Mouse (Mus musculus) embryonic facial prominence, embryonic 13.5 days (tissue): ENCODE results near the gene Fgfr2. TPM values are rescaled to one million over a fixed set of nuclear protein-coding genes. Genes with fewer than 3 reads are reported as not detected.

Experiments used
- ATAC-seq: fragments of 200-750 bp; cut with Nextera tagmentation; 2 replicates; pipeline ENCODE4 v1.8.0; 2017; ENCODE audit warnings: low read depth; ENCODE audit not compliant: insufficient number of reproducible peaks, insufficient read depth, low FRiP score, low TSS enrichment
- H3K27ac ChIP-seq: fragments of 300-500 bp; sonication (generic); 2 replicates; pipeline ENCODE4 v1.5.1; 2015; ENCODE audit warnings: moderate library complexity, mild to moderate bottlenecking, inconsistent platforms
- H3K27me3 ChIP-seq: fragments of 300-500 bp; sonication (generic); 2 replicates; pipeline ENCODE4 v1.6.1; 2015; ENCODE audit warnings: mild to moderate bottlenecking, inconsistent platforms
- H3K36me3 ChIP-seq: fragments of 300-500 bp; sonication (generic); 2 replicates; pipeline ENCODE4 v1.6.1; 2015; ENCODE audit warnings: mild to moderate bottlenecking, inconsistent platforms
- H3K4me1 ChIP-seq: fragments of 300-500 bp; sonication (generic); 2 replicates; pipeline ENCODE4 v1.6.1; 2015; ENCODE audit warnings: inconsistent platforms
- H3K4me2 ChIP-seq: fragments of 300-500 bp; sonication (generic); 2 replicates; pipeline ENCODE4 v1.6.1; 2015; ENCODE audit warnings: moderate library complexity, mild to moderate bottlenecking, inconsistent platforms
- H3K4me3 ChIP-seq: fragments of 300-500 bp; sonication (generic); 2 replicates; pipeline ENCODE4 v1.5.1; 2015; ENCODE audit warnings: mild to moderate bottlenecking, inconsistent platforms
- H3K9ac ChIP-seq: fragments of 300-500 bp; sonication (generic); 2 replicates; pipeline ENCODE4 v1.6.1; 2015; ENCODE audit warnings: mild to moderate bottlenecking, inconsistent platforms
- H3K9me3 ChIP-seq: fragments of 300-500 bp; sonication (generic); 2 replicates; pipeline ENCODE4 v1.6.1; 2016; ENCODE audit warnings: inconsistent platforms
- WGBS: fragments of 180-500 bp; shearing (Covaris S2); methylation state at CpG from one replicate; pipeline ENCODE4 v1.1.7; 2015; ENCODE audit warnings: mixed read lengths; 5-methylcytosine and 5-hydroxymethylcytosine counted together
- polyA plus RNA-seq: library from polyadenylated mRNA; unstranded; fragments of >200 nt; fragmentation: Nextera tagmentation; extraction: Ambion mirVana; gene quantifications from 2 replicates; pipeline ENCODE4 v1.2.1, GENCODE M21; 2015

Gene Fgfr2
- polyA plus RNA-seq, 1 experiment from 2014 or later = 174 TPM

- no peaks in the 10 kb centered on the region for H3K4me1 ChIP-seq
- H3K9ac ChIP-seq = no peak overlapping the region
- H3K4me3 ChIP-seq = no peak overlapping the region
- H3K27ac ChIP-seq = no peak overlapping the region
- no peaks in the 10 kb centered on the region for H3K27me3 ChIP-seq
- WGBS = 73% methylated on average over 7 of the region's 7 CpGs
- no peak for ATAC-seq
- no peaks in the 10 kb centered on the region for H3K9me3 ChIP-seq
- peaks cover 7% of the 10 kb centered on the region; the same call in 1 of the 2 replicates for H3K36me3 ChIP-seq
- no peak overlapping the region for H3K4me2 ChIP-seq
Measured at GRCm38 (mm10) chr7:132056565-132056964, 1066.6 kb downstream of the Fgfr2 start.

DNA sequence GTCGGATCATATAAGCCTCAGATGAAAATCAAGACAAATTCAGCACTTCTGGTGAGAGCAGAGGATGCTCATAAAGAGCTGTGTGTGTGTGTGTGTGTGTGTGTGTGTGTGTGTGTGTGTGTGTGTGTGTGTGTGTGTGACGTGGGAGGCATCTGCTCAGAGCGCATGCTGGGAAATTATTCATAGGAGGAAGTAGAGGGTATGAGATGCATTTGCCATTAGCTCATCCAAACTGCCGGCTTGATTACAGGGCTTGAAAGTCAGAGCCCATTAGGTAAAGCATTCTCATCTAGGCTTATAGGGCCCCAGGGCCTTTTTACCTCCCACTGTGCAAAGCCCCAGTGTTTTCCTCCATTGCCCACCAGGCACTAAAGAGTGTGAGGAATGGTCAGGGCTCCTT is 1076.5 kb downstream of the Fgfr2 start:
- Histone ChIP-seq H3K9ac (no peak overlapping the region), H3K4me3 (no peak overlapping the region), H3K4me2 (no peak overlapping the region), H3K36me3 (peaks cover 5% of the 10 kb centered on the region; the same call in 1 of the 2 replicates), H3K4me1 (no peaks in the 10 kb centered on the region), H3K27me3 (no peaks in the 10 kb centered on the region), H3K9me3 (no peaks in the 10 kb centered on the region), H3K27ac (no peak overlapping the region)
- no peak for ATAC-seq
- WGBS = 33% methylated on average over 4 of the region's 4 CpGs

DNA sequence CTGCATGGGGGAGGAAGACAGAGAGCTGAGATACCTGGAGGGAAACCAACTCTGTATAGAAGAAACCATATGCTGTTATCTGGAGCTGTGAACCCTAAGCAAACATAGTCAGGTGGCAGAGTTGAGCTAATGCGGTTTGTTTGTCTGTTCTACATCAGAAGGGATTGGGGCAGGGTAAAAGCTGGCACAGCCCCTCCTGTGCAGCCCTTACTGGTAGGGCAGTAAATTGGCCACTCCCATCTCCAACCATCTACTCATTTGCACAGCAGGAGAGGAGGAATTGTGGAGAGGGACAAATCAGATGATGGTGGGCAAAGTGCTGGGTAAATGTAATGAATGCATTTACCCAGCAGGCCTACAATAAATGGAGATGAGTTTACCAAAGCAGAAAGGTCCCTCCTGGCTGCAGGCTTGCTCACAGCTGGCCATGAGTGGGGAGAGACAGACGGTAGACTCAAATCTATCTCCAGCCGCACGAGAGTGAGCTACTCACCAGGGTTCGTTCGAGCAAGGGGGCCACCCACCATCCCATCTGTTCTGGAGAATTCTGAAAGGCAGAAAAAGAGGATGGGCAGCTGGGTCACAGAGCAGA is 1091.1 kb downstream of the Fgfr2 start:
- Histone ChIP-seq H3K9me3 (no peaks in the 10 kb centered on the region), H3K36me3 (no peaks in the 10 kb centered on the region), H3K27ac (no peak overlapping the region), H3K4me3 (no peak overlapping the region), H3K9ac (no peak overlapping the region), H3K27me3 (peaks cover 5% of the 10 kb centered on the region; the same call in 1 of the 2 replicates), H3K4me1 (peaks cover 28% of the 10 kb centered on the region; the same call in 1 of the 2 replicates), H3K4me2 (no peak overlapping the region)
- WGBS = 59% methylated on average over 6 of the region's 6 CpGs
- ATAC-seq = no peak

GRCm38 (mm10) chr7:132026671-132027070 is 1096.5 kb downstream of the Fgfr2 start:
- no peak overlapping the region for H3K9ac ChIP-seq
- no peak overlapping the region for H3K4me2 ChIP-seq
- H3K4me3 ChIP-seq = no peak overlapping the region
- 71% methylated on average over 6 of the region's 6 CpGs for WGBS
- no peak overlapping the region for H3K27ac ChIP-seq
- peaks cover 9% of the 10 kb centered on the region; the same call in 1 of the 2 replicates for H3K4me1 ChIP-seq
- H3K36me3 ChIP-seq = no peaks in the 10 kb centered on the region
- 0 out of 2 replicates have a peak, but pooled peaks cover 1% of the 10 kb centered on the region for H3K27me3 ChIP-seq
- H3K9me3 ChIP-seq = no peaks in the 10 kb centered on the region
- ATAC-seq = no peak

DNA sequence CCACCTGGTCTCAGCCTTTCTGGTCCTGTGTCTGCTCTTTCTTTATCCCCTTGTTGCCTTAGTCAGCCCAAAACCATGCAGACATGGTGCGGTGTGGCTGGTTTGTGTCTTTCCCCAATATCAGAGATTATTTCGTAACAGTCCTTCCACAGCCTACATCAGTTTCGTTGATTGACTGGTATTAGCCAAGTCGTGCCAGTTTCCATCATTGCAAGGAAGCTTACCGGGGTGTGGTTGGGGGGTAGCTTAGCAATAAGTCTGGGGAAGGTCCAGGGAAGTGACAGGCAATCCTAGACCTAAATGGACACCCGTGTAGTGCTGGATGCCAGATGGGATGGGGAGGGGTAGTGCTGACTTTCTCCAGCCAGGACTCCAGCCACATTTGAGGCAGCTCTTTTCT is 1097.6 kb downstream of the Fgfr2 start:
- no peak overlapping the region for H3K9ac ChIP-seq
- no peak overlapping the region for H3K27ac ChIP-seq
- no peak for ATAC-seq
- H3K9me3 ChIP-seq = no peaks in the 10 kb centered on the region
- no peak overlapping the region for H3K4me2 ChIP-seq
- H3K27me3 ChIP-seq = no peaks in the 10 kb centered on the region
- no peak overlapping the region for H3K4me3 ChIP-seq
- 0 out of 2 replicates have a peak, but pooled peaks cover 3% of the 10 kb centered on the region for H3K4me1 ChIP-seq
- 71% methylated on average over 6 of the region's 6 CpGs for WGBS
- no peaks in the 10 kb centered on the region for H3K36me3 ChIP-seq

DNA sequence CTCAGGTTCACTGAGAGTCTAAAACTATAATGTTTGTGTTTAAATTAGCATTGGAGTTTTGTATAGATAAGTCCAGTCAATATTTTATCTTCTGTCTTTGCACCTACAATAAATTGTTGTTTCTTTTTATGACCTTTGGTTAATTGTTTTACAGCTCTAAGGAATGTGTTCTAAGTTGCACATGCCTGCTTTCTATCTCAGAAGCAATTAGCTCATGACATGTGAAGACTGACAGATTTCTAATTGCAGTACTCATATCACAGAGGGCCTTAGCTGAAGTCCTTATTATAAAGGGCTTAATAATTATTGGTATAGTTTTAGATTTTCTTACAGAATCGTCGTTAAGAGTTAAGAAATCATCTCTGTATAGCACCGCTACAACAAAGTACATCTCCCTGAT is 1107.2 kb downstream of the Fgfr2 start:
- whole genome bisulfite sequencing = 71% methylated on average over 3 of the region's 3 CpGs

GRCm38 (mm10) chr7:132015193-132015592 is 1108.0 kb downstream of the Fgfr2 start:
- 5% methylated on average over 3 of the region's 3 CpGs for WGBS
- H3K4me1 ChIP-seq = peaks cover 9% of the 10 kb centered on the region; the same call in 1 of the 2 replicates
- H3K9ac ChIP-seq = no peak overlapping the region
- H3K4me3 ChIP-seq = no peak overlapping the region
- H3K27me3 ChIP-seq = no peaks in the 10 kb centered on the region
- no peak overlapping the region for H3K27ac ChIP-seq
- H3K36me3 ChIP-seq = no peaks in the 10 kb centered on the region
- H3K9me3 ChIP-seq = no peaks in the 10 kb centered on the region
- no peak for ATAC-seq
- H3K4me2 ChIP-seq = no peak overlapping the region

More for the DNA sequence above, 1107.2 kb downstream of the Fgfr2 start:
- Histone ChIP-seq H3K4me2 (no peak overlapping the region), H3K9ac (no peak overlapping the region), H3K27ac (no peak overlapping the region), H3K27me3 (no peaks in the 10 kb centered on the region), H3K9me3 (no peaks in the 10 kb centered on the region), H3K4me3 (no peak overlapping the region), H3K4me1 (peaks cover 9% of the 10 kb centered on the region; the same call in 1 of the 2 replicates), H3K36me3 (no peaks in the 10 kb centered on the region)
- ATAC-seq = no peak

DNA sequence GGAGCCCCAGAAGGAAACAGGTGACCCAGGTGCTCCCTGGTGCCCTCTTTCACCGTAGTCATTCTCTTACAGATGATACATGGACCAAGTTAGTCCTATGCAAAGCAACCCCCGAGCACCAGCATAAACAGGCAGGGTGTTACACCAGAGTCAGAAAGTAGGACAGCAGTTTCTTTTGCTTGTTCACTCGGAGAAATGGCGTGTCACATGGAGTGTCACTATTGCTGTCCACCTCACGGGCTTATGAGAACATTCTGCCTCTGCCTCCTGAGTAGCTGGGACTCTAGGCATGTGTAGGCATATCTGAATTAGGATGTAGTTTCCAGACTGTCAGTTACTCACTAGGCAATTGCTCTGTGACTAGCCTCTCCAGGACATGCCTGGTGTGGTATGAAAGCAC is 1109.2 kb downstream of the Fgfr2 start:
- Histone ChIP-seq H3K4me2 (no peak overlapping the region), H3K4me3 (no peak overlapping the region), H3K27ac (no peak overlapping the region), H3K9me3 (no peaks in the 10 kb centered on the region), H3K4me1 (peaks cover 16% of the 10 kb centered on the region), H3K36me3 (no peaks in the 10 kb centered on the region), H3K27me3 (no peaks in the 10 kb centered on the region), H3K9ac (no peak overlapping the region)
- ATAC-seq = no peak
- WGBS = 81% methylated on average over 5 of the region's 5 CpGs

DNA sequence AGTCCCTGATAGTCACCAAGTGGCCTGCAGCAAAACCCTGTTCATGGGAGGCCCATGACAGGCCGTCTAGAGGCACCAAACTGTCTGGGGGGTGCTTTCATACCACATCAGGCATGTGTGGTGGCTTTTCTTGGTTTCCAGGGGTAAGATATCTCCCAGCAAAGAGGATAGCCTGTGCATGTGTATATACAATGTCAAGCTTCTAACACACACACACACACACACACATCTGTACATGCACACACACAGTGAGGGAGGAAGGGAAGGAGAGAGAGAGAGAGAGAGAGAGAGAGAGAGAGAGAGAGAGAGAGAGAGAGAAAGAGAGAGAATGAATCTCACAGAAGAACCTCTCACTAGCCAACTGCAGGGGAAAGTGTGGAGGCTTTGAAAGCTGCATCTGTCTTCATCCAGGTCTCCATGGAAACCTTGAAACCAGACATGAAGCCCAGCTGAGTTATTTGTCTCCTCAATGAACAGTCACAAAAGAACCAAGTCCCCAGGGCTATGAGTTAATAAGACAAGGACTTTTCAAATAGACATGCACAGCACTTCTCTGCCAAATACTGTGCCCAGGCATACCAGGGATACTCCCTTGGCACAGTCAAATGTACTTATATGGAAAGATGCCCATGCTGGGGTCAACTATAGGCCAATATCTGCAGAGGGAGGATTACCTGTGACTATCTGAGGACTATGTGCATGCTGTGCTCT is 1110.0 kb downstream of the Fgfr2 start:
- WGBS = 10% methylated on average over 1 of the region's 1 CpGs
- ATAC-seq = no peak
- no peaks in the 10 kb centered on the region for H3K9me3 ChIP-seq

GRCm38 (mm10) chr7:132009002-132009401 is 1114.1 kb downstream of the Fgfr2 start:
- WGBS = 69% methylated on average over 7 of the region's 7 CpGs
- Histone ChIP-seq H3K27ac (no peak overlapping the region), H3K4me3 (no peak overlapping the region), H3K4me1 (peaks cover 7% of the 10 kb centered on the region), H3K9ac (no peak overlapping the region), H3K4me2 (no peak overlapping the region), H3K27me3 (no peaks in the 10 kb centered on the region), H3K36me3 (no peaks in the 10 kb centered on the region), H3K9me3 (no peaks in the 10 kb centered on the region)
- no peak for ATAC-seq

More for the DNA sequence above, 1110.0 kb downstream of the Fgfr2 start:
- no peaks in the 10 kb centered on the region for H3K27me3 ChIP-seq
- no peak overlapping the region for H3K27ac ChIP-seq
- H3K4me3 ChIP-seq = no peak overlapping the region
- H3K4me2 ChIP-seq = no peak overlapping the region
- H3K4me1 ChIP-seq = peaks cover 16% of the 10 kb centered on the region
- no peak overlapping the region for H3K9ac ChIP-seq
- no peaks in the 10 kb centered on the region for H3K36me3 ChIP-seq

DNA sequence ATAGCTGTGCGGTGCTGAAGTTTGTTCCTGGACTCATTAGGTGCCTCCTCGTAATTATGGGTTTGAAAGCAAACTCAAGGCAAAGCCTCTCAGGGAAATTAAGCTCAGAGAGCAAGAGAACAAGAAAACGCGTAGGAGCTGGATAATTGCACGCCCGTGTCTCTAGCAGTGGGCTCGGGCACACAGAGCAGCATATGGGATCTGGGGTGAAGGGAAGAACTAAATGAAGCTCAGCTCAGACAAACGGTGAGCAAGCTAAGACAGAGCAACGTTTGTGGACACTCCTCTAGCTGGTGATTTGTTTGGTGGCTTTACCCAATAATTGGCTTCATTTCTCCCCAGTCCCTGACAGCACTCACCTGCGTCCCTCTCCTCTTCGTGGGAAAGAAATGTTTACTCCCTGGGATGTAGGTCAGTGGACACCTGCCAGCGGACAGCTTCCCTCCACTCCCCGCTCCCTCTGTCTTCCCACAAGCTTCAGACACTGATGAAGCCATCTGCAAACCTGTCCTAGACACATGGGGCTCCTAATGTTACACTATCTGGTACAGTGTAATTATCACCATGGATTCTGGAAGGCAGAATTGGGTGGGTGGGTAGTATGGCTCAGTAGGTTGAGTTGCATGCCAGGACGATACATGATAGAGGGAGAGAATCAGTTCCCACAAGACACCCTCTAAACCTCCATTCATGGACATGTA is 1117.0 kb downstream of the Fgfr2 start:
- ATAC-seq = no peak
- Histone ChIP-seq H3K9me3 (no peaks in the 10 kb centered on the region), H3K4me2 (no peak overlapping the region), H3K9ac (no peak overlapping the region), H3K4me1 (peaks cover 7% of the 10 kb centered on the region), H3K4me3 (no peak overlapping the region), H3K27me3 (no peaks in the 10 kb centered on the region), H3K36me3 (no peaks in the 10 kb centered on the region), H3K27ac (no peak overlapping the region)
- WGBS = 66% methylated on average over 14 of the region's 14 CpGs
